Mouse (Mus musculus) lung, postnatal 0 days (tissue): ENCODE data around the gene Noxred1.

Source experiments
- CTCF ChIP-seq: IDR thresholded peaks from 2 replicates; pipeline ENCODE4 v1.5.1; 2016; ENCODE audit warnings: antibody characterized with exemption, mild to moderate bottlenecking
- EP300 ChIP-seq: IDR thresholded peaks from 2 replicates; pipeline ENCODE4 v1.6.1; 2016; ENCODE audit warnings: antibody characterized with exemption, mild to moderate bottlenecking, control low read depth

DNA sequence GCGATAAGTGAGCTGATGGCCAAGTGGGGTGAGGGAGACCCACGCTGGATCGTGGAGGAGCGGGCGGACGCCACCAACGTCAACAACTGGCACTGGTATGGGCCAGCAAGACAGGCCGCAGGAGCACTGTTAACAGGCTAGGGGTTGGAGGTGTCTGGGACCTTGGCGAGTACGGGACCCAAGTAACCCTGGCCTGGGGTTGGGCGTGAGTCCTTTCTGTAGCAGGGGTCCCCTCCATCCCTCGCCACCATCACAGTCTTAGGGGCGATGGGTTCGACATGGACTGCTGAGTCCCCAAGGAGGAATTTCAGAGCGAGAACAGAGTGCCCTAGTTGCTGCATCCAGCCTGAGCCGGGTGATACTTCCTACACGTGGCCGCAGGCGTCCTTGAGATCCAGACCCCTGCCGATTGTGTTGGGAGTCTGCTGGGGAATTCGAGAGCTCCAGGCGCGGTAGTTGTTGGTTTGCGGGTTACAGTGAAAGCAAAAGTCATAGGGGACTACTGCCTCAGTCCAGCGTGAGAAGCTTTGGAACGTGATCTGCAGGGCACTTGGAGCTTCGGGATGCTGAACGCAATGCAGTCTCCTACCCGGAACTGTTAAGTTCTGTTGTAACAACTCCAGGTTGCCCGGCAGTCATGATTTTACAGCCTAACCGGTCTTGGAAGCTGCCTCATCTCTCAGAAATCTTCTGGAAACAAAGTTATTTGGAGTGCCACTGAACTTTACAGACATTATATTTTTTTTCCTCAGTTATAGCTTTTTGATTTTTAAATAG lies 28.5 kb upstream of the Noxred1 start:
- TF ChIP-seq CTCF (no peak), EP300 (no peak)
